Mouse (Mus musculus) midbrain, embryonic 13.5 days (tissue): ENCODE data around the gene Tshz2. TPM values are rescaled to one million over a fixed set of nuclear protein-coding genes. Genes with fewer than 3 reads are reported as not detected.

Experiments used
- ATAC-seq: fragments of 200-750 bp; cut with Nextera tagmentation; 2 replicates; pipeline ENCODE4 v1.8.0; 2017; ENCODE audit warnings: mild to moderate bottlenecking, moderate TSS enrichment, moderate library complexity
- H3K27ac ChIP-seq: fragments of 300-500 bp; sonication (generic); 2 replicates; pipeline ENCODE4 v1.5.1; 2015; ENCODE audit warnings: inconsistent platforms, mild to moderate bottlenecking, moderate library complexity
- H3K27me3 ChIP-seq: fragments of 300-500 bp; sonication (generic); 2 replicates; pipeline ENCODE4 v1.6.1; 2015; ENCODE audit warnings: mild to moderate bottlenecking, inconsistent platforms
- H3K36me3 ChIP-seq: fragments of 300-500 bp; sonication (generic); 2 replicates; pipeline ENCODE4 v1.6.1; 2015; ENCODE audit warnings: mild to moderate bottlenecking, inconsistent platforms
- H3K4me1 ChIP-seq: fragments of 300-500 bp; sonication (generic); replicated peaks from 2 replicates; pipeline ENCODE4 v1.6.1; 2015; ENCODE audit warnings: inconsistent platforms
- H3K4me2 ChIP-seq: fragments of 300-500 bp; sonication (generic); replicated peaks from 2 replicates; pipeline ENCODE4 v1.6.1; 2015; ENCODE audit warnings: moderate library complexity, mild to moderate bottlenecking, inconsistent platforms
- H3K4me3 ChIP-seq: fragments of 300-500 bp; sonication (generic); replicated peaks from 2 replicates; pipeline ENCODE4 v1.5.1; 2015; ENCODE audit warnings: mild to moderate bottlenecking, inconsistent platforms
- H3K9ac ChIP-seq: fragments of 300-500 bp; sonication (generic); replicated peaks from 2 replicates; pipeline ENCODE4 v1.6.1; 2015; ENCODE audit warnings: mild to moderate bottlenecking, inconsistent platforms
- H3K9me3 ChIP-seq: fragments of 300-500 bp; sonication (generic); 2 replicates; pipeline ENCODE4 v1.6.1; 2016; ENCODE audit warnings: mild to moderate bottlenecking, inconsistent platforms
- WGBS: fragments of 180-500 bp; shearing (Covaris S2); methylation state at CpG from one replicate; pipeline ENCODE4 v1.1.7; 2015; 5-methylcytosine and 5-hydroxymethylcytosine counted together
- polyA plus RNA-seq: library from polyadenylated mRNA; unstranded; fragments of >200 nt; fragmentation: Nextera tagmentation; extraction: Ambion mirVana; gene quantifications from 2 replicates; pipeline ENCODE4 v1.2.1, GENCODE M21; 2015

Tshz2 gene
- polyA plus RNA-seq, 1 experiment from 2014 or later: 13.1 TPM

- no peaks in the 10 kb centered on the region for H3K9me3 ChIP-seq
- 93% methylated on average over 6 of the region's 6 CpGs for WGBS
- H3K27me3 ChIP-seq: no peaks in the 10 kb centered on the region
- no peaks in the 10 kb centered on the region; the same call in 1 of the 2 replicates for H3K4me1 ChIP-seq
- no peak overlapping the region for H3K4me2 ChIP-seq
- H3K4me3 ChIP-seq: no peak overlapping the region
- H3K27ac ChIP-seq: no peak overlapping the region
- H3K9ac ChIP-seq: no peak overlapping the region
- no peak for ATAC-seq
- H3K36me3 ChIP-seq: no peaks in the 10 kb centered on the region
Observed at GRCm38 (mm10) chr2:169943727-169944126, 310.9 kb downstream of the Tshz2 start.

GRCm38 (mm10) chr2:169948139-169948538 lies 315.3 kb downstream of the Tshz2 start:
- WGBS: 90% methylated on average over 6 of the region's 6 CpGs
- Histone ChIP-seq H3K4me2 (no peak overlapping the region), H3K9me3 (no peaks in the 10 kb centered on the region), H3K4me3 (no peak overlapping the region), H3K9ac (no peak overlapping the region), H3K4me1 (no peaks in the 10 kb centered on the region), H3K27me3 (no peaks in the 10 kb centered on the region), H3K27ac (no peak overlapping the region), H3K36me3 (no peaks in the 10 kb centered on the region)
- no peak for ATAC-seq

DNA sequence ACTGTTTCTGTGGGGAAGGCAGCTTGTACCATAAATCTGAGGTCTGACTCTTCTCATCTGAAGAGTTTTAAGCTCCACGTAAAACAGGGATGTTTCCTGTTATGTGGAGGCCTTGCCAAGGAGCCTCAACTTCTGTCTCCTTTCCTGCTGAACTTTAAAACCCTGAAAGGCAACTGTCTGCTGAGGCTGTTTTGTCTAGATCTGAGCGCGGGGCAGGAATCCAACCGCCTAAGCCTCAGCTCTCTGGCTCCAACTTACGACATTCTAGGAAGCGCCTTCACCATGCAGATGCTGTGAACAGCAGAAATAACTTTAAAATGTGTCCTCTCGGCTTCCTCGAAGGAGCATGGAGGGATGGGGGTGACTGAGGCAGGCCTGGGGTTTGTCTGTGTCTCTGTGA lies 318.2 kb downstream of the Tshz2 start:
- 89% methylated on average over 8 of the region's 8 CpGs for WGBS
- Histone ChIP-seq H3K27ac (no peak overlapping the region), H3K4me3 (no peak overlapping the region), H3K27me3 (no peaks in the 10 kb centered on the region), H3K9ac (no peak overlapping the region), H3K4me2 (no peak overlapping the region), H3K4me1 (no peaks in the 10 kb centered on the region), H3K9me3 (no peaks in the 10 kb centered on the region), H3K36me3 (no peaks in the 10 kb centered on the region)
- no peak for ATAC-seq

GRCm38 (mm10) chr2:169952981-169953380 lies 320.2 kb downstream of the Tshz2 start:
- ATAC-seq: no peak
- H3K36me3 ChIP-seq: no peaks in the 10 kb centered on the region
- no peaks in the 10 kb centered on the region for H3K27me3 ChIP-seq
- H3K4me2 ChIP-seq: no peak overlapping the region
- no peak overlapping the region for H3K9ac ChIP-seq
- no peak overlapping the region for H3K4me3 ChIP-seq
- WGBS: 96% methylated on average over 2 of the region's 2 CpGs
- H3K27ac ChIP-seq: no peak overlapping the region
- no peaks in the 10 kb centered on the region for H3K4me1 ChIP-seq
- no peaks in the 10 kb centered on the region for H3K9me3 ChIP-seq

- no peak overlapping the region for H3K4me3 ChIP-seq
- 32% methylated on average over 17 of the region's 17 CpGs for WGBS
Observed at GRCm38 (mm10) chr2:169958736-169959573, 326.1 kb downstream of the Tshz2 start.

DNA sequence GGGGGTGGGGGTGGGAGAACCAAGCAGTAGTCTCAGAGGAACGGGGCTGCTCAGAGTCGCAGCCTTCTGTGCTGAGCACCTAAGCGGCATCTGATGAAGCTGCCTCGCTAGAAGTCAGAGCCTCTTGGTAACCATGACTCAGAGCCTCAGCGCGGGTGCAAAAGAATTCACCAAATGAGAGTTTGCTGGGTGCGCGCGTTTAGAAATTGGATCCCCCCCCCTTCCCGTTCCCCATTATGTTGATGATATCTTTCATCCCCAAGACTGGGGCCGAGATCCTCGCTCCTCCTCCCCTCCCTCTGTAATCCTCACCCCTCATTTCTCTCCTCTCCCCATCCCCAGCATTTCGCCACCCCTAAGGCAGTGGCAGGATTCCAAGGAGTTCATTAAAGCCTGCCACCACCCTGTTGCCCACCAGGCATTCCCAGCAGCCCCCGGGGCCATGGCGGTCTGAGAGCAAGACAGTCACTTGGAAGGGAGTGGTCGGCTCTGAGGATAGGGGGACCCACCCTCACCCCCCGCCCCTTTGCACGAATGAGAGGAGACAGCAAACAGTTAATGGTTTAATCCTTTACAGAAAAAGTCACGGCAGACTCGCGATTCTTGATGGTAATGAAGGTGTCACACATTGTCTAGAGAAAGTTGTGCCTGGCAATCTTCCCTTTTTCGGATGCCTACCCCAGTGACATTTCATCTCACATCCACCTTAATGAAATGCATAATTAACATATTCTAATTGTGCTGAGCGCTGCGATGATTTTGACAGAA lies 328.8 kb downstream of the Tshz2 start:
- Histone ChIP-seq H3K9ac (peak overlapping the region; percentile 52), H3K4me1 (peaks cover 34% of the 10 kb centered on the region), H3K4me2 (peak overlapping the region; percentile 68), H3K9me3 (no peaks in the 10 kb centered on the region), H3K27me3 (peaks cover 7% of the 10 kb centered on the region; the same call in 1 of the 2 replicates), H3K36me3 (no peaks in the 10 kb centered on the region), H3K4me3 (peak overlapping the region; percentile 30), H3K27ac (peak overlapping the region; percentile 76)
- ATAC-seq: peak; percentile 85
- 12% methylated on average over 24 of the region's 24 CpGs for WGBS

More at GRCm38 (mm10) chr2:169958736-169959573, 326.1 kb downstream of the Tshz2 start:
- peaks cover 34% of the 10 kb centered on the region for H3K4me1 ChIP-seq
- H3K9me3 ChIP-seq: no peaks in the 10 kb centered on the region
- 0 out of 2 replicates have a peak overlapping the region, but pooled peaks have one; percentile 11 for H3K4me2 ChIP-seq
- peaks cover 7% of the 10 kb centered on the region; the same call in 1 of the 2 replicates for H3K27me3 ChIP-seq
- no peaks in the 10 kb centered on the region for H3K36me3 ChIP-seq
- no peak overlapping the region for H3K9ac ChIP-seq
- ATAC-seq: no peak
- H3K27ac ChIP-seq: 0 out of 2 replicates have a peak overlapping the region, but pooled peaks have one; percentile 35

DNA sequence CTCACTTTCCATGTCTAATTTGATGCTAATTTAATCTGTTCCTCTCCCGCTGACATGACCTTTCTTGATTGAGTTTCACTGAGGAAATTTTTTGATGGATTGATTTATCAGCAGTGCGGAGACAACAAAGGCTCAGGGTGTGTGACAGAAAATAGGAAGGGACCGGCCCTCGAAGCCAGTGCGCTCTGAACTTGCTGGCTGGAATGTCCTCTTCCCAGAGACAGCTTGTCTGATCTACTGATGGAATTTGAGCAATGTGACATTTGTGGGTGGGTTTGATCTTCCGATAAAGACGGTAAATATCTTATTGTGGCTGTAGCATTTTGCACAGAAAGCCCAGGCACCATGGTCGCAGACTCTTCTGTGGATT lies 329.4 kb downstream of the Tshz2 start:
- peak overlapping the region; percentile 30 for H3K4me3 ChIP-seq
- no peak overlapping the region; the same call in 1 of the 2 replicates for H3K9ac ChIP-seq
- peak; percentile 21; the same call in 1 of the 2 replicates for ATAC-seq
- H3K27me3 ChIP-seq: peaks cover 7% of the 10 kb centered on the region; the same call in 1 of the 2 replicates
- peak overlapping the region; percentile 68 for H3K4me2 ChIP-seq
- no peaks in the 10 kb centered on the region for H3K9me3 ChIP-seq
- peaks cover 34% of the 10 kb centered on the region for H3K4me1 ChIP-seq
- peak overlapping the region; percentile 76 for H3K27ac ChIP-seq
- 23% methylated on average over 8 of the region's 8 CpGs for WGBS
- H3K36me3 ChIP-seq: no peaks in the 10 kb centered on the region

GRCm38 (mm10) chr2:169962776-169963175 lies 330.0 kb downstream of the Tshz2 start:
- no peak for ATAC-seq
- 86% methylated on average over 8 of the region's 8 CpGs for WGBS
- H3K9me3 ChIP-seq: no peaks in the 10 kb centered on the region
- peaks cover 7% of the 10 kb centered on the region; the same call in 1 of the 2 replicates for H3K27me3 ChIP-seq
- no peak overlapping the region for H3K4me3 ChIP-seq
- H3K9ac ChIP-seq: no peak overlapping the region
- H3K4me1 ChIP-seq: peaks cover 34% of the 10 kb centered on the region
- no peaks in the 10 kb centered on the region for H3K36me3 ChIP-seq
- H3K27ac ChIP-seq: peak overlapping the region; percentile 76; the same call in 1 of the 2 replicates
- H3K4me2 ChIP-seq: no peak overlapping the region

- no peak overlapping the region for H3K4me3 ChIP-seq
- H3K4me2 ChIP-seq: no peak overlapping the region
- no peak overlapping the region for H3K9ac ChIP-seq
- ATAC-seq: no peak
- H3K36me3 ChIP-seq: no peaks in the 10 kb centered on the region
- H3K27me3 ChIP-seq: no peaks in the 10 kb centered on the region
- no peaks in the 10 kb centered on the region for H3K4me1 ChIP-seq
- 90% methylated on average over 6 of the region's 6 CpGs for WGBS
- no peak overlapping the region for H3K27ac ChIP-seq
- H3K9me3 ChIP-seq: 0 out of 2 replicates have a peak, but pooled peaks cover 4% of the 10 kb centered on the region
Observed at GRCm38 (mm10) chr2:169970481-169970880, 337.7 kb downstream of the Tshz2 start.

DNA sequence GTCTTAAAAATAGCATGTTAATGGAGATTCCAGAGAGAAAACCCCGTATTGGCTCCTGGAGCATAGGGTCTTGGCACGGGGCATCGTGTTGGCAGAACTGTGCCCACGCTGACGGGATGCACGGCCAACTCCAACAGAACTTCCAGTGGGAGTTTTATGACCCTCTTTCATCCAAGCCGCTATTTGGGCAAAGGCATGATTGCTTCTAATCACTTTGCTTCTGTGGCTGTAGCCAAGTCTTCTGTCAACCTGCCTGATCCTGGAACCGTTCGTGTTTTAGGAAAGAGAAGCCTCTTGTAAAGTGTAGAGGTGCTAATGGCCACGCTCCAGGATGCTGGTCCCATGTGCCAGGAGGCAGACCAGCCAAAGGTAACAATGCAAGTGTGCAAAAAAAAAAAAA lies 350.1 kb downstream of the Tshz2 start:
- H3K9ac ChIP-seq: no peak overlapping the region
- no peak for ATAC-seq
- no peak overlapping the region for H3K27ac ChIP-seq
- H3K4me3 ChIP-seq: no peak overlapping the region
- WGBS: 94% methylated on average over 10 of the region's 10 CpGs
- H3K9me3 ChIP-seq: peaks cover 4% of the 10 kb centered on the region; the same call in 1 of the 2 replicates
- no peaks in the 10 kb centered on the region for H3K27me3 ChIP-seq
- H3K36me3 ChIP-seq: no peaks in the 10 kb centered on the region
- H3K4me2 ChIP-seq: no peak overlapping the region
- H3K4me1 ChIP-seq: no peaks in the 10 kb centered on the region

DNA sequence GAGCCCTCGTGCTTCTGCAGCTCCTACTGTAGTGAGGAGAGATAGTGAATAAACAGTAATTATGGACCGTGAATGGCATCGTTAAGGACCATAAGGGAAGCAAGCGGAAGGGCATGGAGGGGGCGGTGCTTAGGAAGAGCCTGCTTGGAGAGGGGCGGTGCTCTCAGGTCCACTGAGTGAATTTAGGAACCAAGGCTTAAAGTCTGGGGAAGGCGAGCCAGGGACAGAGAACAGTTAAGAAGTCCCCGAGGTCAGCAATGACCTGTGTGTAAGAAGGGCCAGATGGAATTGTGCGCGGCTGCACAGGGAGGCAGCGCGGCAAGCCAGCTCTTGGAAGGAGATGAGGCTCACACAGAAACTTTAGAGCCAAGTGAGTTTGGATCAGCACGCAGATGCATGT lies 354.4 kb downstream of the Tshz2 start:
- Histone ChIP-seq H3K9ac (no peak overlapping the region), H3K27ac (no peak overlapping the region), H3K27me3 (no peaks in the 10 kb centered on the region), H3K36me3 (no peaks in the 10 kb centered on the region), H3K4me2 (no peak overlapping the region), H3K4me3 (no peak overlapping the region), H3K9me3 (peaks cover 4% of the 10 kb centered on the region; the same call in 1 of the 2 replicates), H3K4me1 (no peaks in the 10 kb centered on the region)
- 80% methylated on average over 13 of the region's 13 CpGs for WGBS
- ATAC-seq: no peak

DNA sequence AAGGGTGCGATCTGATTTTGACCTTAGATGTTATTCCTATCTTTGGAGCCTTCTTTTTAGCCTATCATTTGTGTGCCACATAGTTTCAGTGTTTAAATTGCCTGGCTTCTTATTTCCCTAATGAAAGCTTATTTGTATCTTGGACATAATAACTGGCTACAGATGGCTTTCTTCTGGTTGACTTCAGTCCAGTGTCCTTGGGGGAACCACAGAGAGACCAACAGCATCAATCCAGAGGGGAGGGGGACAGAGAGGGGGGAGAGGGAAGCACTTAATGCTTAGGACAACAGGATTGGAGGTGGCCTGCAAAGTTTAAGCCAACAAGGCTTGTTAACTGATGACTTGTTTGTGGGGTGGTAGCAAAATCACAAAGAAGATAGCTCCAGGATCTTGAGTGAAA lies 356.4 kb downstream of the Tshz2 start:
- 92% methylated on average over 1 of the region's 1 CpGs for WGBS
- Histone ChIP-seq H3K9ac (no peak overlapping the region), H3K4me2 (no peak overlapping the region), H3K4me3 (no peak overlapping the region), H3K4me1 (no peaks in the 10 kb centered on the region), H3K27ac (no peak overlapping the region), H3K27me3 (no peaks in the 10 kb centered on the region), H3K36me3 (no peaks in the 10 kb centered on the region), H3K9me3 (no peaks in the 10 kb centered on the region)
- ATAC-seq: no peak
